ENCODE assay signal across 8 mouse cellular contexts in the genomic region with DNA sequence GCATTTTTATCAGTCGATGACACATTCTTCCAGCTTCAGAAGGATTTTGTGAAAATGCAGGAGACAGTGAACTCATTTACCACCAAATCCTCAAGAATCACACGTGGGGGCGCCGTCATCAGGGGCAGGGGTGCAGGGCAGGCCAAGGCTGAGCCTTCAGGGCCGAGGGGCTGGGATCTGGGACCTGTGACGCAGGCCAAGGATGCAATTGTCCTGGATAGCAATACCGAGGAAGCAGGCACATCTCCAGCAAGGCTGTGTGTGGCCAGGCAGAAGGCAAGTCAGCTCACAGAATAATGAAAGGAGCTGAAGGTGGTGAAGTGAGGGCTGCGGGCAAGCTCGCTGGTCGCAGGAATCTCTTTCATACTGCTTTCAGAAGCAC.
DNase-seq lines count a peak whose midpoint lies in the region; ATAC-seq lines count a peak whose summit lies in the region.

No protein-coding gene starts in this region.

- H3K27me3 ChIP-seq in forebrain, embryonic 12.5 days, result no peaks in the 10 kb centered on the region
- H3K27me3 ChIP-seq in intestine, embryonic 16.5 days (replicated peaks; ENCODE audit: control insufficient read depth, insufficient read depth, low read length), result no peaks in the 10 kb centered on the region
- no peaks in the 10 kb centered on the region for H3K27me3 ChIP-seq in midbrain, embryonic 16.5 days (ENCODE audit: control insufficient read depth, insufficient read depth, low read depth, low read length)

- ATAC-seq in forebrain, embryonic 12.5 days (ENCODE audit: low FRiP score), result peak; percentile 87
- ATAC-seq in intestine, embryonic 16.5 days, result peak; percentile 74
- peak; percentile 94 for ATAC-seq in midbrain, embryonic 16.5 days

- DNase-seq in embryo, embryonic 10 days (ENCODE audit: low spot score), result peak; percentile 60
- no peak for DNase-seq in embryo, embryonic 9.5 days (ENCODE audit: extremely low spot score)
- peak; percentile 9 for DNase-seq in ovary, postnatal 36 days (ENCODE audit: low spot score)
- DNase-seq in ovary, adult 18-20 months (ENCODE audit: low spot score), result no peak
- no peak for DNase-seq in retina, postnatal 1 day

- peak overlapping the region; percentile 54 for H3K9ac ChIP-seq in forebrain, embryonic 12.5 days
- peak overlapping the region; percentile 51 for H3K9ac ChIP-seq in intestine, embryonic 16.5 days (ENCODE audit: low read depth, low read length)
- peak overlapping the region; percentile 65 for H3K9ac ChIP-seq in midbrain, embryonic 16.5 days (ENCODE audit: low read depth, low read length)

- peak overlapping the region; percentile 57 for H3K4me2 ChIP-seq in forebrain, embryonic 12.5 days
- H3K4me2 ChIP-seq in intestine, embryonic 16.5 days (ENCODE audit: low read depth, low read length), result peak overlapping the region; percentile 59
- peak overlapping the region; percentile 55 for H3K4me2 ChIP-seq in midbrain, embryonic 16.5 days (ENCODE audit: low read length)

- peaks cover 14% of the 10 kb centered on the region for H3K4me1 ChIP-seq in forebrain, embryonic 12.5 days
- peaks cover 4% of the 10 kb centered on the region; the same call in 1 of the 2 replicates for H3K4me1 ChIP-seq in intestine, embryonic 16.5 days (ENCODE audit: control insufficient read depth, insufficient read depth, low read length)
- peaks cover 9% of the 10 kb centered on the region for H3K4me1 ChIP-seq in midbrain, embryonic 16.5 days (ENCODE audit: control insufficient read depth, insufficient read depth, low read length)

- H3K36me3 ChIP-seq in forebrain, embryonic 12.5 days (replicated peaks), result no peaks in the 10 kb centered on the region
- H3K36me3 ChIP-seq in intestine, embryonic 16.5 days (ENCODE audit: control insufficient read depth, insufficient read depth, low read length), result no peaks in the 10 kb centered on the region
- H3K36me3 ChIP-seq in midbrain, embryonic 16.5 days (ENCODE audit: control insufficient read depth, insufficient read depth, low read length), result no peaks in the 10 kb centered on the region

- peak overlapping the region; percentile 27 for H3K4me3 ChIP-seq in forebrain, embryonic 12.5 days (replicated peaks)
- H3K4me3 ChIP-seq in intestine, embryonic 16.5 days (ENCODE audit: low read length), result peak overlapping the region; percentile 32
- H3K4me3 ChIP-seq in midbrain, embryonic 16.5 days (ENCODE audit: low read depth, low read length), result peak overlapping the region; percentile 25

- WGBS in forebrain, embryonic 12.5 days, result 5% methylated on average over 10 of the region's 10 CpGs
- WGBS in intestine, embryonic 16.5 days, result 16% methylated on average over 10 of the region's 10 CpGs
- whole genome bisulfite sequencing in midbrain, embryonic 16.5 days, result 2% methylated on average over 10 of the region's 10 CpGs

- no peaks in the 10 kb centered on the region for H3K9me3 ChIP-seq in forebrain, embryonic 12.5 days
- H3K9me3 ChIP-seq in intestine, embryonic 16.5 days (ENCODE audit: control insufficient read depth, low read length), result no peaks in the 10 kb centered on the region
- H3K9me3 ChIP-seq in midbrain, embryonic 16.5 days (replicated peaks; ENCODE audit: control insufficient read depth, low read length, poor library complexity, severe bottlenecking), result no peaks in the 10 kb centered on the region

- peak overlapping the region; percentile 10 for H3K27ac ChIP-seq in forebrain, embryonic 12.5 days
- peak overlapping the region; percentile 16; the same call in 1 of the 2 replicates for H3K27ac ChIP-seq in intestine, embryonic 16.5 days (ENCODE audit: low read length)
- H3K27ac ChIP-seq in midbrain, embryonic 16.5 days (ENCODE audit: low read length), result peak overlapping the region; percentile 87

Comparison
In these comparisons a context has a peak if more than half of its experiments do, and no peak if none do; other contexts are left out.
1. DNase-seq: peak in embryo, embryonic 10 days (single experiment) and ovary, postnatal 36 days (single experiment); none in embryo, embryonic 9.5 days (single experiment), ovary, adult 18-20 months (single experiment) and retina, postnatal 1 day (single experiment).
2. H3K27ac ChIP-seq: peak in every context shown above with its lines; median percentile 87 in midbrain, embryonic 16.5 days; 16 in intestine, embryonic 16.5 days; 10 in forebrain, embryonic 12.5 days.
3. Peak in every context shown above with its lines, with median percentiles within 50 percentile points of each other: ATAC-seq, H3K4me2 ChIP-seq, H3K4me3 ChIP-seq and H3K9ac ChIP-seq.